ENCODE assay signal across 28 mouse cellular contexts in the genomic region with DNA sequence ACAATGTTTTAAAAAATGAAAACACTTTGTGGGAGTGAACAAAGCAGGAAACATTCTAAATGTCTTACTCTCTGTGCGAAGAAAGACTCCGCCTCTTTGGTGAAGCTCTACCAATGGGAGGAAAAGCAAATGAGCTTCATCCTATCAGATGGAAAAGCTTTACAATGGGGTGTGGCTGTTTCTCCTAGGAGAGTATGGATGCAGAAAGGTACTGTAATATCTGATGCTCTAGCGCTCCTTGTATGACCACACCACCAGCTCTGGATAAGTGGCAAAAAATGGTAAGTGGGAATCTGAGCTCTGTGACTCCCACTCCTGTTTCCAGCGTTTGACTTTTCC.
DNase-seq lines count a peak whose midpoint lies in the region; ATAC-seq and TF ChIP-seq lines count a peak whose summit lies in the region.
"Had no signal": no experiment of that assay in that cellular context is flagged by ENCODE, and none has a peak within 500 bp of the region (broad histone marks: within the 10 kb centered on the region; RNA-seq: fewer than 3 reads in every experiment).

No protein-coding gene starts in this region.

- no peaks in the 10 kb centered on the region for H3K36me3 ChIP-seq in heart, embryonic 12.5 days
- H3K36me3 ChIP-seq: embryonic facial prominence, embryonic 13.5 days; G1E; liver, embryonic 13.5 days; stomach, embryonic 15.5 days had no signal

- H3K4me2 ChIP-seq in heart, embryonic 12.5 days = no peak overlapping the region
- H3K4me2 ChIP-seq: embryonic facial prominence, embryonic 13.5 days; liver, embryonic 13.5 days; stomach, embryonic 15.5 days had no signal

- H3K4me3 ChIP-seq in heart, embryonic 12.5 days = no peak overlapping the region
- H3K4me3 ChIP-seq in layer of hippocampus, adult 2 months = 0 out of 2 replicates have a peak overlapping the region, but pooled peaks have one; percentile 28
- H3K4me3 ChIP-seq: embryonic facial prominence, embryonic 13.5 days; erythroblast, embryonic 14.5 days; gastrocnemius, adult 2 months; liver, embryonic 13.5 days; stomach, embryonic 15.5 days had no signal

- TF ChIP-seq CTCF in layer of hippocampus, adult 2 months (conservative IDR thresholded peaks at IDR 0.05) = no peak

- ATAC-seq in heart, embryonic 12.5 days (ENCODE audit: insufficient number of reproducible peaks, low FRiP score) = no peak
- ATAC-seq: activated CD4-positive, CD25-positive, alpha-beta regulatory T cell, adult 4 months; intestine, postnatal 0 days had no signal

- H3K27ac ChIP-seq in heart, embryonic 12.5 days (ENCODE audit: poor library complexity, severe bottlenecking) = no peak overlapping the region
- no peak overlapping the region for H3K27ac ChIP-seq in layer of hippocampus, adult 2 months
- H3K27ac ChIP-seq: embryonic facial prominence, embryonic 13.5 days; gastrocnemius, adult 2 months; liver, embryonic 13.5 days; stomach, embryonic 15.5 days had no signal

- peak; percentile 43 for DNase-seq in heart, adult 11 months
- no peak for DNase-seq in layer of hippocampus, adult 2 months (ENCODE audit: low spot score in 2 of 2)
- DNase-seq in layer of hippocampus, adult 18-20 months (ENCODE audit: low spot score in 2 of 2) = no peak
- DNase-seq in MN1 (ENCODE audit: low spot score) = peak; percentile 63
- DNase-seq in brain, adult 2 months (ENCODE audit: low read depth, low spot score) = peak; percentile 29
- DNase-seq in spleen, postnatal 4 days (ENCODE audit: low spot score in 2 of 2) = no peak
- DNase-seq: adrenal gland, adult 8-10 months; B cell, adult 2 months; cerebellum, adult 2 months; cerebellum, postnatal 36 days; embryo, embryonic 11 days; gastrocnemius, adult 2 months; heart, postnatal 4 days; kidney, postnatal 36 days; liver, embryonic 13.5 days; lung, adult 2 months; lung, postnatal 14 days; right cerebral cortex, adult 18-20 months; right cerebral cortex, postnatal 4 days; thymus, postnatal 25 days had no signal

- WGBS in heart, embryonic 12.5 days = 85% methylated on average over 4 of the region's 4 CpGs

- no peaks in the 10 kb centered on the region for H3K4me1 ChIP-seq in heart, embryonic 12.5 days (replicated peaks)
- H3K4me1 ChIP-seq: embryonic facial prominence, embryonic 13.5 days; stomach, embryonic 15.5 days had no signal

- H3K27me3 ChIP-seq in heart, embryonic 12.5 days (replicated peaks) = no peaks in the 10 kb centered on the region
- H3K27me3 ChIP-seq: CH12.LX; embryonic facial prominence, embryonic 13.5 days; liver, embryonic 13.5 days; stomach, embryonic 15.5 days had no signal

- no peaks in the 10 kb centered on the region for H3K9me3 ChIP-seq in heart, embryonic 12.5 days (replicated peaks)
- H3K9me3 ChIP-seq: embryonic facial prominence, embryonic 13.5 days; G1E; liver, embryonic 13.5 days; stomach, embryonic 15.5 days had no signal

- H3K9ac ChIP-seq in heart, embryonic 12.5 days = no peak overlapping the region
- H3K9ac ChIP-seq: embryonic facial prominence, embryonic 13.5 days; liver, embryonic 13.5 days; stomach, embryonic 15.5 days had no signal

Comparison
In these comparisons a context has a peak if more than half of its experiments do, and no peak if none do; other contexts are left out.
1. DNase-seq: peak in heart, adult 11 months (single experiment), MN1 (single experiment) and brain, adult 2 months (single experiment); none in layer of hippocampus, adult 2 months (0 of 2), layer of hippocampus, adult 18-20 months (0 of 2) and spleen, postnatal 4 days (0 of 2).